Mouse (Mus musculus) neural tube, postnatal 0 days (tissue): ENCODE results near the gene Fam192a. TPM values are rescaled to one million over a fixed set of nuclear protein-coding genes. Genes with fewer than 3 reads are reported as not detected.

Experiments
- polyA plus RNA-seq: library from polyadenylated mRNA; unstranded; fragments of >200 nt; fragmentation: Nextera tagmentation; extraction: Ambion mirVana; gene quantifications from 2 replicates; pipeline ENCODE4 v1.2.1, GENCODE M21; 2015

Gene Fam192a
- 58.9 and 63.6 TPM in 2 replicates for polyA plus RNA-seq

GRCm38 (mm10) chr8:94601607-94602385 lies at the start of gene Fam192a, which contains the start of gene Rspry1:
TSS of gene Fam192a (minus strand) at chr8:94601997.
TSS of gene Rspry1 (plus strand) at chr8:94601937.

DNA sequence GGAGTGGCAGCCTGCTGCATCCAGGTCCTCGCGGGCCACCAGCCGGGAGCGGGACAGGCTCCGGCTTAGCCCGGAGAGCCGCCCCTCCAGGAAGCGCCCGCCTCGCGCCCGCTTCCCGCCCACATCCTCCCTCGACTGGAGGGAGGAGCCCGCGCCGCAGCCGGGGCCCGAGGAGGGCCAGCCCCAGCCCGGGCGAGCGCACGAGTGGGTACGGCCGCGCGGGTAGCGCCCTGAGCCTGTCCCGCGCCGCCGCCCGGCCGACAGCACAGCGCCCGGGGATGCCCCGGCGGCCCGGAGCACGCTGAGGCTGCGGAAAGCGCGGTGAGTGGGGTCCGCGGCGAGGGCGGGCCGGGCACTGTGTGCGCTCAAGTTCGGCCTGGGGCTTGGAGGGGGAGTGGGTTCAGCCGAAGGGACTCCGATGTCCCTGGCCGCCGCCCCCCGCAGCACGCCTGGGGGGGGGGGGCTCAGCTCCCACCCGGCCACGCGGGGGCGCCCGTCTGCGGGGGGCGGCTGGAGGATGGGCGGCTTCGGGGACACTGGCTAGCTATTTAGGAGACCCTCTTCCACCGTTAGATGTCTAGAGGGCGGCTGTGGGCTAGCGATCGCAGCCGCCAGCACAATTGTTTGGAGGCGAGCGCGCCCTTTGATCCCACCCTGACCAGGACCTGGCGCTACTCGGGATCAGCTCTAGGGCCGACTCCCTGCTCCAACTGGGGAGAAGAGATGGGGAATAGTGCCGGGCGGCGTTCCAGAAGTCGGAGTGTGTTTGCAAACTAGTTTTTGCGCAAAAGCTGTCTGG lies 68.7 kb downstream of the Fam192a start, which contains the start of gene Cpne2:
TSS of gene Cpne2 (plus strand) at position 118 of the 799 bp plus-strand sequence.

Other genes starting within 250 kb of the Fam192a start
- gene Herpud1, start 215.6 kb downstream of the Fam192a start, polyA plus RNA-seq: 66.4 and 66.9 TPM in 2 replicates
- 0.46 and 0.75 TPM in 2 replicates for gene Nlrc5, start 167.6 kb downstream of the Fam192a start, polyA plus RNA-seq
- 69.4 and 70.9 TPM in 2 replicates for gene Cpne2, start 69.0 kb downstream of the Fam192a start, polyA plus RNA-seq
- gene Rspry1, start 60 bp downstream of the Fam192a start, polyA plus RNA-seq: 35.0 and 38.7 TPM in 2 replicates
- gene Arl2bp, start 64.6 kb upstream of the Fam192a start, polyA plus RNA-seq: 215 and 217 TPM in 2 replicates
- 33.5 and 39.9 TPM in 2 replicates for gene Pllp, start 94.3 kb upstream of the Fam192a start, polyA plus RNA-seq
- 0.14 TPM in 1 of 2 replicates, not detected in the other for gene Ccl22, start 143.6 kb upstream of the Fam192a start, polyA plus RNA-seq
- 117 and 123 TPM in 2 replicates for gene Cx3cl1, start 170.0 kb upstream of the Fam192a start, polyA plus RNA-seq
- 5.8 and 6.6 TPM in 2 replicates for gene Ccl17, start 208.5 kb upstream of the Fam192a start, polyA plus RNA-seq
- gene Coq9, start 236.3 kb upstream of the Fam192a start, polyA plus RNA-seq: 61.8 and 63.5 TPM in 2 replicates
- 144 and 148 TPM in 2 replicates for gene Ciapin1, start 236.4 kb upstream of the Fam192a start, polyA plus RNA-seq